Mouse (Mus musculus): ENCODE data around the gene Ube2l3. TPM values are rescaled to one million over a fixed set of nuclear protein-coding genes. Genes with fewer than 3 reads are reported as not detected.
"Not testable (repeated sequence)": the region's sequence is repeated elsewhere in the genome, so short reads cannot be mapped to it uniquely, and the experiment has no call there.

Ube2l3 gene
- total RNA-seq, 2 experiments from 2014 or later, result 116 to 120 TPM

GRCm38 (mm10) chr16:17209404-17209960, 7.0 kb upstream of the Ube2l3 start:
- no peak for DNase-seq

GRCm38 (mm10) chr16:17208389-17209361, 6.2 kb upstream of the Ube2l3 start, which contains the start of gene Rimbp3:
TSS of gene Rimbp3 (plus strand) at chr16:17208603.
- peak; percentile 85 to 87 for DNase-seq

GRCm38 (mm10) chr16:17204990-17205389, 2.5 kb upstream of the Ube2l3 start:
- DNase-seq, result peak; percentile 37 to 50

GRCm38 (mm10) chr16:17201977-17202376, 472 bp downstream of the Ube2l3 start:
- DNase-seq, result no peak

GRCm38 (mm10) chr16:17200953-17201707, 1.3 kb downstream of the Ube2l3 start:
- DNase-seq, result peak; percentile 90 to 91

GRCm38 (mm10) chr16:17200121-17200952, 2.1 kb downstream of the Ube2l3 start:
- no peak for DNase-seq

- no peak for DNase-seq
These were observed 8.6 kb downstream of the Ube2l3 start for GRCm38 (mm10) chr16:17193823-17194222.

- DNase-seq, result no peak
These were observed 17.0 kb downstream of the Ube2l3 start for GRCm38 (mm10) chr16:17185475-17185874.

- DNase-seq, result peak; percentile 29 to 31
These were observed 19.4 kb downstream of the Ube2l3 start for GRCm38 (mm10) chr16:17183003-17183402.

GRCm38 (mm10) chr16:17182136-17182535, 20.3 kb downstream of the Ube2l3 start:
- no peak for DNase-seq

GRCm38 (mm10) chr16:17181382-17181781, 21.1 kb downstream of the Ube2l3 start:
- DNase-seq, result peak; percentile 46 to 79

GRCm38 (mm10) chr16:17179706-17180105, 22.7 kb downstream of the Ube2l3 start:
- DNase-seq, result no peak

- DNase-seq, result no peak
These were observed 24.8 kb downstream of the Ube2l3 start for GRCm38 (mm10) chr16:17177623-17178170.

GRCm38 (mm10) chr16:17175765-17176164, 26.7 kb downstream of the Ube2l3 start:
- DNase-seq, result no peak

- DNase-seq, result no peak
These were observed 34.4 kb downstream of the Ube2l3 start for GRCm38 (mm10) chr16:17168049-17168448.

GRCm38 (mm10) chr16:17167179-17167578, 35.3 kb downstream of the Ube2l3 start:
- no peak for DNase-seq

GRCm38 (mm10) chr16:17165478-17165877, 37.0 kb downstream of the Ube2l3 start:
- not testable (repeated sequence) for DNase-seq

GRCm38 (mm10) chr16:17154346-17154745, 48.1 kb downstream of the Ube2l3 start:
- no peak for DNase-seq

GRCm38 (mm10) chr16:17151874-17152273, 50.6 kb downstream of the Ube2l3 start:
- no peak for DNase-seq

- DNase-seq, result no peak
These were observed 51.8 kb downstream of the Ube2l3 start for GRCm38 (mm10) chr16:17150520-17151258.
